Mouse (Mus musculus) bone marrow macrophage, adult 2 months (primary cell): ENCODE data around the gene Src. TPM values are rescaled to one million over a fixed set of nuclear protein-coding genes. Genes with fewer than 3 reads are reported as not detected.

Experiments used
- H3K27ac ChIP-seq: 2 replicates; pipeline ENCODE4 v1.5.1; 2012; ENCODE audit warnings: low read depth, low read length; ENCODE audit not compliant: insufficient read depth
- H3K4me1 ChIP-seq: 2 replicates; pipeline ENCODE4 v1.6.1; 2012; ENCODE audit warnings: low read length; ENCODE audit not compliant: control insufficient read depth, insufficient read depth
- H3K4me3 ChIP-seq: 2 replicates; pipeline ENCODE4 v1.5.1; 2012; ENCODE audit warnings: mild to moderate bottlenecking, low read length, moderate library complexity; ENCODE audit not compliant: insufficient read depth
- CTCF ChIP-seq: IDR thresholded peaks from 2 replicates; pipeline ENCODE4 v1.5.1; 2012; ENCODE audit warnings: low read depth, mild to moderate bottlenecking, low read length, moderate library complexity
- POLR2A ChIP-seq: IDR thresholded peaks from 2 replicates; pipeline ENCODE4 v1.6.1; 2012; ENCODE audit warnings: mild to moderate bottlenecking, low read depth, low read length, borderline replicate concordance
- polyA plus RNA-seq: library from polyadenylated mRNA; stranded (reverse); fragments of >200 nt; gene quantifications from 2 replicates; pipeline ENCODE4 v1.2.4, GENCODE M21; 2012; ENCODE audit not compliant: missing spikeins, insufficient read depth, insufficient read length

Src gene
- polyA plus RNA-seq, 1 experiment, result 3.4 TPM

- Histone ChIP-seq H3K27ac (no peak overlapping the region), H3K4me3 (no peak overlapping the region), H3K4me1 (peaks cover 9% of the 10 kb centered on the region)
- TF ChIP-seq POLR2A, result no peak
- TF ChIP-seq CTCF, result no peak
Observed at GRCm38 (mm10) chr2:157393549-157393948, 24.7 kb upstream of the Src start.

GRCm38 (mm10) chr2:157394868-157395267 lies 23.4 kb upstream of the Src start:
- TF ChIP-seq POLR2A (no peak), CTCF (no peak)
- Histone ChIP-seq H3K27ac (no peak overlapping the region), H3K4me3 (no peak overlapping the region), H3K4me1 (peaks cover 14% of the 10 kb centered on the region)

- Histone ChIP-seq H3K4me1 (peaks cover 14% of the 10 kb centered on the region), H3K27ac (no peak overlapping the region), H3K4me3 (no peak overlapping the region)
- TF ChIP-seq CTCF (no peak), POLR2A (no peak)
Observed at GRCm38 (mm10) chr2:157395371-157395770, 22.9 kb upstream of the Src start.

- Histone ChIP-seq H3K27ac (no peak overlapping the region), H3K4me1 (peaks cover 14% of the 10 kb centered on the region), H3K4me3 (no peak overlapping the region)
- TF ChIP-seq CTCF (no peak), POLR2A (no peak)
Observed at GRCm38 (mm10) chr2:157395960-157396359, 22.3 kb upstream of the Src start.

GRCm38 (mm10) chr2:157397376-157397775 lies 20.9 kb upstream of the Src start:
- Histone ChIP-seq H3K4me1 (peaks cover 14% of the 10 kb centered on the region), H3K4me3 (no peak overlapping the region)
- TF ChIP-seq CTCF (no peak), POLR2A (no peak)

GRCm38 (mm10) chr2:157398539-157398938 lies 19.7 kb upstream of the Src start:
- no peak overlapping the region for H3K27ac ChIP-seq
- TF ChIP-seq CTCF (no peak), POLR2A (no peak)
- peaks cover 22% of the 10 kb centered on the region for H3K4me1 ChIP-seq
- H3K4me3 ChIP-seq, result no peak overlapping the region

More at GRCm38 (mm10) chr2:157397376-157397775, 20.9 kb upstream of the Src start:
- H3K27ac ChIP-seq, result no peak overlapping the region

- TF ChIP-seq POLR2A (no peak), CTCF (no peak)
- Histone ChIP-seq H3K4me3 (no peak overlapping the region), H3K27ac (no peak overlapping the region), H3K4me1 (peaks cover 22% of the 10 kb centered on the region)
Observed at GRCm38 (mm10) chr2:157399797-157400196, 18.4 kb upstream of the Src start.

- H3K27ac ChIP-seq, result no peak overlapping the region
- no peak for TF ChIP-seq POLR2A
- TF ChIP-seq CTCF, result no peak
- no peak overlapping the region for H3K4me3 ChIP-seq
- peaks cover 23% of the 10 kb centered on the region for H3K4me1 ChIP-seq
Observed at GRCm38 (mm10) chr2:157400491-157400890, 17.8 kb upstream of the Src start.

- H3K4me1 ChIP-seq, result peaks cover 20% of the 10 kb centered on the region
- TF ChIP-seq POLR2A, result no peak
- TF ChIP-seq CTCF, result no peak
- no peak overlapping the region for H3K4me3 ChIP-seq
- H3K27ac ChIP-seq, result no peak overlapping the region
Observed at GRCm38 (mm10) chr2:157401261-157401660, 17.0 kb upstream of the Src start.

- Histone ChIP-seq H3K4me3 (no peak overlapping the region), H3K27ac (no peak overlapping the region), H3K4me1 (peaks cover 21% of the 10 kb centered on the region)
- TF ChIP-seq POLR2A (no peak), CTCF (no peak)
Observed at GRCm38 (mm10) chr2:157407596-157407995, 10.6 kb upstream of the Src start.
